ENCODE assay signal across 8 mouse cellular contexts in genomic region chr19:48204892-48205761, GRCm38 (mm10). TPM values are rescaled to one million over a fixed set of nuclear protein-coding genes. Genes with fewer than 3 reads are reported as not detected.
DNase-seq lines count a peak whose midpoint lies in the region; ATAC-seq lines count a peak whose summit lies in the region.

No protein-coding gene starts in this region.

- H3K9me3 ChIP-seq in kidney, embryonic 15.5 days (replicated peaks) = no peaks in the 10 kb centered on the region
- H3K9me3 ChIP-seq in embryonic facial prominence, embryonic 11.5 days (replicated peaks; ENCODE audit: control insufficient read depth, low read length) = no peaks in the 10 kb centered on the region
- no peaks in the 10 kb centered on the region for H3K9me3 ChIP-seq in intestine, embryonic 16.5 days (ENCODE audit: control insufficient read depth, low read length)
- H3K9me3 ChIP-seq in midbrain, embryonic 11.5 days (ENCODE audit: control insufficient read depth, low read length) = no peaks in the 10 kb centered on the region; the same call in 1 of the 2 replicates

- peak overlapping the region; percentile 49 for H3K4me3 ChIP-seq in kidney, embryonic 15.5 days (replicated peaks)
- peak overlapping the region; percentile 47 for H3K4me3 ChIP-seq in embryonic facial prominence, embryonic 11.5 days (ENCODE audit: low read depth, low read length)
- peak overlapping the region; percentile 53 for H3K4me3 ChIP-seq in intestine, embryonic 16.5 days (ENCODE audit: low read length)
- peak overlapping the region; percentile 59 for H3K4me3 ChIP-seq in midbrain, embryonic 11.5 days (ENCODE audit: low read depth, low read length)

- 2% methylated on average over 53 of the region's 62 CpGs for WGBS in kidney, embryonic 15.5 days
- WGBS in embryonic facial prominence, embryonic 11.5 days = under 1% methylated on average over 41 of the region's 62 CpGs
- WGBS in intestine, embryonic 16.5 days = under 1% methylated on average over 51 of the region's 62 CpGs
- 1% methylated on average over 46 of the region's 62 CpGs for WGBS in midbrain, embryonic 11.5 days

- peak overlapping the region; percentile 26; the same call in 1 of the 2 replicates for H3K9ac ChIP-seq in kidney, embryonic 15.5 days
- H3K9ac ChIP-seq in embryonic facial prominence, embryonic 11.5 days (replicated peaks; ENCODE audit: low read length) = peak overlapping the region; percentile 37
- H3K9ac ChIP-seq in intestine, embryonic 16.5 days (ENCODE audit: low read depth, low read length) = peak overlapping the region; percentile 49
- peak overlapping the region; percentile 68 for H3K9ac ChIP-seq in midbrain, embryonic 11.5 days (ENCODE audit: low read length)

- H3K27me3 ChIP-seq in kidney, embryonic 15.5 days = peaks cover 50% of the 10 kb centered on the region
- H3K27me3 ChIP-seq in embryonic facial prominence, embryonic 11.5 days (ENCODE audit: control insufficient read depth, insufficient read depth, low read length) = peaks cover 25% of the 10 kb centered on the region
- peaks cover 46% of the 10 kb centered on the region for H3K27me3 ChIP-seq in intestine, embryonic 16.5 days (replicated peaks; ENCODE audit: control insufficient read depth, insufficient read depth, low read length)
- H3K27me3 ChIP-seq in midbrain, embryonic 11.5 days (ENCODE audit: control insufficient read depth, insufficient read depth, low read length) = peaks cover 24% of the 10 kb centered on the region

- H3K27ac ChIP-seq in kidney, embryonic 15.5 days = no peak overlapping the region
- no peak overlapping the region for H3K27ac ChIP-seq in embryonic facial prominence, embryonic 11.5 days (replicated peaks; ENCODE audit: low read depth, low read length)
- H3K27ac ChIP-seq in intestine, embryonic 16.5 days (ENCODE audit: low read length) = no peak overlapping the region
- no peak overlapping the region for H3K27ac ChIP-seq in midbrain, embryonic 11.5 days (ENCODE audit: low read depth, low read length)

- ATAC-seq in kidney, embryonic 15.5 days (replicated peaks; ENCODE audit: low FRiP score) = peak; percentile 37
- ATAC-seq in embryonic facial prominence, embryonic 11.5 days (replicated peaks; ENCODE audit: insufficient number of reproducible peaks, low FRiP score, low TSS enrichment, low read depth) = peak; percentile 42
- ATAC-seq in intestine, embryonic 16.5 days = no peak
- ATAC-seq in midbrain, embryonic 11.5 days (ENCODE audit: low FRiP score) = peak; percentile 47

- DNase-seq in kidney, postnatal 36 days = no peak
- DNase-seq in embryonic facial prominence, embryonic 11.5 days (ENCODE audit: low spot score) = peak; percentile 45
- DNase-seq in midbrain, embryonic 11.5 days (ENCODE audit: low spot score, missing footprints) = peak; percentile 94
- no peak for DNase-seq in thymus, adult 18-20 months
- no peak for DNase-seq in adrenal gland, adult 18-20 months (ENCODE audit: low spot score in 2 of 2)
- DNase-seq in adrenal gland, postnatal 4 days (ENCODE audit: low spot score in 2 of 2) = no peak

- peak overlapping the region; percentile 89 for H3K4me2 ChIP-seq in kidney, embryonic 15.5 days
- peak overlapping the region; percentile 90 for H3K4me2 ChIP-seq in embryonic facial prominence, embryonic 11.5 days (ENCODE audit: low read depth, low read length)
- H3K4me2 ChIP-seq in intestine, embryonic 16.5 days (ENCODE audit: low read depth, low read length) = peak overlapping the region; percentile 98
- peak overlapping the region; percentile 96 for H3K4me2 ChIP-seq in midbrain, embryonic 11.5 days

- H3K4me1 ChIP-seq in kidney, embryonic 15.5 days = peaks cover 43% of the 10 kb centered on the region
- peaks cover 4% of the 10 kb centered on the region; the same call in 1 of the 2 replicates for H3K4me1 ChIP-seq in embryonic facial prominence, embryonic 11.5 days (ENCODE audit: control insufficient read depth, insufficient read depth, low read length)
- 0 out of 2 replicates have a peak, but pooled peaks cover 9% of the 10 kb centered on the region for H3K4me1 ChIP-seq in intestine, embryonic 16.5 days (ENCODE audit: control insufficient read depth, insufficient read depth, low read length)
- peaks cover 18% of the 10 kb centered on the region for H3K4me1 ChIP-seq in midbrain, embryonic 11.5 days (ENCODE audit: control insufficient read depth, insufficient read depth, low read length)

- H3K36me3 ChIP-seq in kidney, embryonic 15.5 days = no peaks in the 10 kb centered on the region
- no peaks in the 10 kb centered on the region for H3K36me3 ChIP-seq in embryonic facial prominence, embryonic 11.5 days (replicated peaks; ENCODE audit: control insufficient read depth, insufficient read depth, low read depth, low read length)
- no peaks in the 10 kb centered on the region for H3K36me3 ChIP-seq in intestine, embryonic 16.5 days (ENCODE audit: control insufficient read depth, insufficient read depth, low read length)
- H3K36me3 ChIP-seq in midbrain, embryonic 11.5 days (ENCODE audit: control insufficient read depth, insufficient read depth, low read length) = no peaks in the 10 kb centered on the region

RNA-seq across cellular contexts. Expression of gene Sorcs3, which starts 0.7 kb away (rescaled TPM):
- 1.0 and 1.1 TPM in 2 replicates for polyA plus RNA-seq in kidney, embryonic 15.5 days (2015; fragmentation: Nextera tagmentation; extraction: Ambion mirVana)
- polyA plus RNA-seq in embryonic facial prominence, embryonic 11.5 days (2014; fragmentation: Nextera tagmentation; extraction: Ambion mirVana) = 0.94 and 1.2 TPM in 2 replicates
- polyA plus RNA-seq in intestine, embryonic 16.5 days (2015; fragmentation: Nextera tagmentation; extraction: Ambion mirVana) = 0.45 TPM in 2 replicates
- polyA plus RNA-seq in midbrain, embryonic 11.5 days (2014; fragmentation: Nextera tagmentation; extraction: Ambion mirVana) = 3.1 and 3.7 TPM in 2 replicates
- not detected for total RNA-seq in adrenal gland, adult 18-20 months (2021)
- total RNA-seq in adrenal gland, postnatal 4 days (2021) = under 1 TPM; 0.25 to 0.59 TPM

Comparison
In these comparisons a context has a peak if more than half of its experiments do, and no peak if none do; other contexts are left out.
1. DNase-seq: peak in embryonic facial prominence, embryonic 11.5 days (single experiment) and midbrain, embryonic 11.5 days (single experiment); none in kidney, postnatal 36 days (0 of 2), thymus, adult 18-20 months (0 of 2), adrenal gland, adult 18-20 months (0 of 2) and adrenal gland, postnatal 4 days (0 of 2).
2. Peak in every context shown above with its lines, with median percentiles within 50 percentile points of each other: H3K4me2 ChIP-seq, H3K4me3 ChIP-seq and H3K9ac ChIP-seq.